Mouse (Mus musculus) adrenal gland, postnatal 14 days (tissue): ENCODE data around the gene Hkdc1. TPM values are rescaled to one million over a fixed set of nuclear protein-coding genes. Genes with fewer than 3 reads are reported as not detected.

ENCODE experiments used
- total RNA-seq: library from RNA; stranded (reverse); gene quantifications from 2 replicates; pipeline ENCODE4 v1.2.3, GENCODE M21; 2021

Gene Hkdc1
- total RNA-seq, 1 experiment from 2014 or later = not detected

Other genes with a start within 250 kb of the Hkdc1 start
- 17.2 and 22.9 TPM in 2 replicates for gene Tspan15, start 191.2 kb downstream of the Hkdc1 start, total RNA-seq
- 10.1 and 15.3 TPM in 2 replicates for gene Tacr2, start 170.1 kb downstream of the Hkdc1 start, total RNA-seq
- 26.0 and 31.1 TPM in 2 replicates for gene Hk1, start 42.6 kb downstream of the Hkdc1 start, total RNA-seq
- gene 4930507D05Rik, start 27.0 kb upstream of the Hkdc1 start, total RNA-seq = 0.41 and 0.60 TPM in 2 replicates
- gene Supv3l1, start 27.2 kb upstream of the Hkdc1 start, total RNA-seq = 38.7 and 41.9 TPM in 2 replicates
- 49.3 and 53.0 TPM in 2 replicates for gene Vps26a, start 64.3 kb upstream of the Hkdc1 start, total RNA-seq
- 41.1 and 64.5 TPM in 2 replicates for gene Srgn, start 105.0 kb upstream of the Hkdc1 start, total RNA-seq
- 34.8 and 38.5 TPM in 2 replicates for gene Kif1bp, start 156.0 kb upstream of the Hkdc1 start, total RNA-seq
- 74.2 and 78.8 TPM in 2 replicates for gene Ddx21, start 179.8 kb upstream of the Hkdc1 start, total RNA-seq
- gene Ddx50, start 228.7 kb upstream of the Hkdc1 start, total RNA-seq = 107 and 121 TPM in 2 replicates